Mouse (Mus musculus): ENCODE results near the gene Osgep.
"Not testable (repeated sequence)": the region's sequence is repeated elsewhere in the genome, so short reads cannot be mapped to it uniquely, and the experiment has no call there.

Osgep gene

GRCm38 (mm10) chr14:50924281-50925064 is at the start of gene Osgep, which contains the start of gene Apex1:
Osgep (minus strand) TSS chr14:50924893.
Apex1 (plus strand) TSS chr14:50924968.
- peak; percentile 98 for DNase-seq (ENCODE audit: low read depth)

DNA sequence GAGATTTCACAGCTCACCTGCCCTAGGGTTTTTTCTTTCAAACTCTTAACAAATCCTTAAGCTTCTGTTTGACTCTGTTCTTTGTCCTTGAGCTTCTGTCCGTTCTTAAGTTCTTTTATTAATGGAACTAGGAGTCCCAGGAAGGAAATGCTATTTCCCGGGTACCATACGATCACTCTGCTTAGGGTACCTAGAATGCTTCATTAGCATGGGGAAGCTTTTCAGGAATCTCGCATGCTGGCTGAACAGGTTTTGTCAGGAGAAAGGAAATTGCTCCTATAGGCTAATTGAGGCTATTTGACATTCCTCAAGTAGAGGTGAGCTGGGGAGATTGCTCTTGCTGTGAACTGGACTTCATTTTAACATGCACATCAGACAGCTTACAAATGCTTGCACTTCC is 49.0 kb upstream of the Osgep start:
- no peak for DNase-seq (ENCODE audit: low read depth)

DNA sequence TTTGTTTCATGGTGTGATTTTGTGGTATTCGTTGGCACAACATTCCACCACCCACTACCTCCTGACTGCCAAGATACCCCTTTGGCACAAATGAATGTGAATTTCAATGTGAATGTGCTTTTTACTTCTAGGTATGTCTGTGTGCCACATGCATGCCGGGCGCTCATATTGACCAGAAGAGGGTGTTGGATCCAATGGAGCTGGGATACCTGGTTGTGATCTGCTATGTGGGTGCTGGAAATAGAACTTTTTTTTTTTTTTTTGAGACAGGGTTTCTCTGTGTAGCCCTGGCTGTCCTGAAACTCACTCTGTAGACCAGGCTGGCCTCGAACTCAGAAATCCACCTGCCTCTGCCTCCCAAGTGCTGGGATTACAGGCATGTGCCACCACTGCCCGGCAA is 48.4 kb upstream of the Osgep start:
- not testable (repeated sequence) for DNase-seq (ENCODE audit: low read depth)

- DNase-seq (ENCODE audit: low read depth), result no peak
Observed at GRCm38 (mm10) chr14:50970822-50971221, 46.1 kb upstream of the Osgep start.

- DNase-seq (ENCODE audit: low read depth), result no peak
Observed at GRCm38 (mm10) chr14:50969558-50970544, 45.2 kb upstream of the Osgep start.

DNA sequence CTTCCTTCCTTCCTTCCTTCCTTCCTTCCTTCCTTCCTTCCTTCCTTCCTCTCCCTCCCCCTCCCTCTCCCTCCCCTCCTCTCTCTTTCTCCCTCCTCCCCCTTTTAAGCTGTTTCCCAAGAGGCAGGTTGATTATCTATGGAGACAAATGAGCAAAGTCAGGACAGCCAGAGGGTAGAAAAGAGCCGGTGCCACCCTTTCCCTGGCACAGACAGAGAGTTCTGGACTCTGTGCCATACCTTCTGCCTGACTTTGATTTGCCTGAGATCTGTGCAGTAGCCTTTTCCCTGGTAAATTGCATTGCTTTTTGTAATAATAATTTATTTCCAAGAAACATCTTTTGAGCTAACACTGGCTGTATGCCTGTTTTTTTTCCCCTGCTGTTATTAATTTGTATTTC is 44.3 kb upstream of the Osgep start:
- DNase-seq (ENCODE audit: low read depth), result no peak

DNA sequence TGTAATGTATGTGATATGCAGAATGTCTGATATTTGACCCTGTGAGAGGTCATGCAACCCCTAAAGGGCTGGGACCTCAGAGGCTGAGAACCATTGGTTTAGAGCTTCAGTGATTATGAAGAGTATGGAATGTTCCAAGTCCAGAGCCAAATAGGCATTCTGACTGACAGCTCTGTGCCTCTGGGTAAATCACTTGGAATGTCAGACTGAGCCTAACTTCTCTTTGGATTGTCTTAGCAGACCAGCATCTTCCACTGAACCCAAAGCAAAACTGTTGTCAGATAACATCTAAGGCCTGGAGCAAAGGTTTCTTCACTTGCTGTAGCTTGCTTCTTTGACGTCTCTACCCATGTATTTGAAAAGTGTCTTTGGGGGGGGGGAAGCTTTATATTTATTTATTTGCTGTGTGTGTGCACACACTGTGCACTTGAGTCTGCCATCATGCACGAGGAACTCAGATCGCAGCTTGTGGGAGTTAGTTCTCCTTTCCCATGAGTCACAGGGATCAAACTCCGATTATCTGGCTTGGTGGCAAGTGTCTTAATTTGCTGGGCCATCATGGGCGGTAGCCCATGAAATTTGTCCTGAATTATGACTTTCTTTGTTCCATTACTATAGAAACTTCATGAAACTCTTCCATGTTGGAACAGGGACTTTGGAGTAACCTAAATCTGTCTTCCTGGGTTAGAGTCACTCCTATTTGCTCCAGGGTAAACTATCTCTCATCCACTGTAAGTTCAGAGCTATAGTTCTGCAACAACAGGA is 43.7 kb upstream of the Osgep start:
- DNase-seq (ENCODE audit: low read depth), result no peak

GRCm38 (mm10) chr14:50958289-50958995 is 33.7 kb upstream of the Osgep start:
- DNase-seq (ENCODE audit: low read depth), result not testable (repeated sequence)

DNA sequence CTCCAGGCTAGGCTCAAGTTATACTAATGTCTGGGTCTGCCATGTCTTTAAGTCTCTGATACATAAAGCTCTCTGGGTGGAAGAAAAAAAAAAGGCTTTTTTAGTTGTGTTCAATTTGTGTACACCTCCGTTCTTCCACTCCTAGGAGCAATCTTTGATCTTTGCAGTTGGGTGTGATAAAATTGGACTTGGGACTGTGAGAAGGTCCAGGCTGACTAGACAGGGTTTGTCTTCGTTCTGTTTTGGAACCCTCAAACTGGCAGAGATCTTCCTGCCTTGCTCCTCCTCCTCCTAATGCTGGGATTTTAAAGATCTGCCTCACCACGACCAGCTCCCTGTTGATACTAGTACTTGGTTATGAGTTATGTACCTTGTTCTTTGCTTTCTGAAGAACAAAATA is 32.5 kb upstream of the Osgep start:
- not testable (repeated sequence) for DNase-seq (ENCODE audit: low read depth)

DNA sequence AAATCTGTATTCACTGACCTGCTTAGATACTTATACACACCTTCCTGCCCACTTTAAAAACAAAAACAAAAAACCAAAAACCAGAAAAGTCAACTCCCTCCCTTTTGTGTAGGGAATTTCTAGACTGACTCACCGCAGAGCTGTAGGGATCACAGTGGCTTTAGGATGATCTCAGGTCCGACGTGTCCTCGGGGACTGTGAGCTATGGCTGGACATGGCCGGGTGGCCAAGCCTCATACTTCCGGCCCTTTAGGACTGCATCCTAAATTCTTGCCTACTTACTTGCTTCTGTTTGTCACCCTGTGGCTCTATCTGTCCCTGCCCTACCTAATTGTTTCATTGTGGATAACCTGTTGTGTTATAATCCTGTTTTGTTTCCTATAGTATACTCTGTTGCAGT is 32.0 kb upstream of the Osgep start:
- DNase-seq (ENCODE audit: low read depth), result not testable (repeated sequence)

DNA sequence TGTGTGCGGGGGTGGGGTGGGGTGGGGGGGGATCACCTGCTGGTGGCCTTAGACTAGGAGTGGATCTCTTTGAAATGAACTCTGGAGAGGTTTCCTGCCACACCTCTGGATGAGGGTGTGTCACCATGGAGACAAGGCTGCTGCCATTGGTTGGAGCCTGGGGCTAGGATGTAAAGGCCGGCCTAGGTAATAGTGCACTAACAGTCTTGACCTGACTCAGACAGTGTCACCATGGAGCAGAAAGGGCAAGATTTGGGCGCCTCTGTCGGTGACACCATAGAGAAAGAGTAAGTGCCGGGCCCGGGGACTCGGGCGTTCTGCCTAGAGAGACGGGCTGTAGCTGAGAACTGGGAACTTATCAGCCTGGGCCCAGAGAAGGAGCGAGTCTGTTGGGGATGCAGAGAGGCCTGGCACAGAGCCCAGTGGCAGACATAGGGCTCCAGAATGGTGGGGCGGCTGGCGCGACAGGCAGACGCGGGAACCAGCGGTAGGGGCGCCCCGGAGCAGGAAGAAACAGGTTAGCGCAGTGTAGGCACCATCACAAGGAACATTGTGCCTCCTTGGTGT is 31.3 kb upstream of the Osgep start, which contains the start of gene Pnp2:
Gene Pnp2 (plus strand): TSS at position 51 of the 567 bp plus-strand sequence.
- peak; percentile 71 for DNase-seq (ENCODE audit: low read depth)

GRCm38 (mm10) chr14:50955487-50955886 is 30.8 kb upstream of the Osgep start:
- DNase-seq (ENCODE audit: low read depth), result no peak

DNA sequence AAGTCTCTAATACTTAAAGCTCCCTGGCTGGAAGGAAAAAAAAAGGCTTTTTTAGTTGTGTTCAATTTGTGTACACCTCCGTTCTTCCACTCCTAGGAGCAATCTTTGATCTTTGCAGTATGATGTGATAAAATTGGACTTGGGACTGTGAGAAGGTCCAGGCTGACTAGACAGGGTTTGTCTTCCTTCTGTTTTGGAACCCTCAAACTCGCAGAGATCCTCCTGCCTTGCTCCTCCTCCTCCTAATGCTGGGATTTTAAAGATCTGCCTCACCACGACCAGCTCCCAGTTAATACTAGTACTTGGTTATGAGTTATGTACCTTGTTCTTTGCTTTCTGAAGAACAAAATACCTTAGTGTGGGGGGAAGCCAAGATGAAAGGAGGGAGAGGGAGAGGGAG is 20.8 kb upstream of the Osgep start:
- not testable (repeated sequence) for DNase-seq (ENCODE audit: low read depth)

DNA sequence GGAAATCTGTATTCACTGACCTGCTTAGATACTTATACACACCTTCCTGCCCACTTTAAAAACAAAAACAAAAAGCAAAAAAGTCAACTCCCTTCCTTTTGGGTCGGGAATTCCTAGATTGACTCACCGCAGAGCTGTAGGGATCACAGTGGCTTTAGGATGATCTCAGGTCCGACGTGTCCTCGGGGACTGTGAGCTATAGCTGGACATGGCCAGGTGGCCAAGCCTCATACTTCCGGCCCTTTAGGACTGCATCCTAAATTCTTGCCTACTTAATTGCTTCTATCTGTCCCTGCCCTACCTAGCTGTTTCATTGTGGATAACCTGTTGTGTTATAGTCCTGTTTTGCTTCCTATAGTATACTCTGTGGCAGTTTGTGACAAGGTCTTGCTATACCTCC is 20.4 kb upstream of the Osgep start:
- not testable (repeated sequence) for DNase-seq (ENCODE audit: low read depth)

GRCm38 (mm10) chr14:50944668-50945033 is 20.0 kb upstream of the Osgep start:
- DNase-seq (ENCODE audit: low read depth), result not testable (repeated sequence)

- peak; percentile 94 for DNase-seq (ENCODE audit: low read depth)
Observed at GRCm38 (mm10) chr14:50943932-50944667, 19.4 kb upstream of the Osgep start, which contains the start of gene Gm49342. Gm49342 (plus strand) TSS chr14:50944517.

DNA sequence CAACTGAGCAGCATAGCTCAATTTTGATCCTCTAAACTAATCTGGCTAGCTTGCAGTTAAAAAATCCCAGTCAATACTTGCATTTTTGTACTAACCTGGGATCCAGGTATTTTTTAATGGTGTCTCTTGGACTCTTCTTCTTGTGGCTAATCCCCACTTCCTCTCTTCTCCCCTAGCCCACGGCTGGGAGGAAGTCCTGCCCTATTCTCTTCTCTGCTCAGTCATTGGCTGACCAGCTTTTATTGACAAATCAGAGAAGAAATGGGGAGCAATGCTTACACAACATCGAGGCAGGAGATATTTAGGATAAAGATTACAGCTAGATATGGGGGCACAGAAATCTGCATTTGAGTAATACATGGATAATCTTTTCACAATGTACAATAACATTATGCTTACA is 14.2 kb upstream of the Osgep start:
- DNase-seq (ENCODE audit: low read depth), result peak; percentile 42

- no peak for DNase-seq (ENCODE audit: low read depth)
Observed at GRCm38 (mm10) chr14:50938119-50938908, 13.6 kb upstream of the Osgep start.

DNA sequence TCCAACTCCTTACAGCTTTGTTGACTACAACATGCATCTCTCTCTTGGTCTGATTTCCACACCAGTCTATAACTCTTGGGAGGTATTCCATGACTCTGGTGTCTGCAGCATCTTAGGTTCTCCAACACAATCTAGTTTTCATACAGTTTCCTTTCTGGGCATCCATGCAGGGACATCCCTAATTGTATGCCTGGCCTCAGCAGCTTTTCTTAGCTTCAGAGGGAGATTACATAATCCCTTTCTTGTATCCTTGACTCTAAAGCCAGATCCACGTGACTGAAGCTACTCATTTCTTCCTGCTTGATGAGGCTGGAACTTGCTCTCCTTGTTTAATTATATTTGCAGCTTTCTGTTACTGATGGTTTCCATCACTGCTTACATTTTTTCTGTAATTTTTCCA is 12.0 kb upstream of the Osgep start:
- DNase-seq (ENCODE audit: low read depth), result no peak
